Mouse (Mus musculus) R1 (cell line): Measurements from ENCODE around the gene Ust.

Source experiments
- DNase-seq: peaks from one replicate; pipeline ENCODE4 v3.0.0-alpha.2; 2018; ENCODE audit warnings: low read depth, low spot score

Ust gene

DNA sequence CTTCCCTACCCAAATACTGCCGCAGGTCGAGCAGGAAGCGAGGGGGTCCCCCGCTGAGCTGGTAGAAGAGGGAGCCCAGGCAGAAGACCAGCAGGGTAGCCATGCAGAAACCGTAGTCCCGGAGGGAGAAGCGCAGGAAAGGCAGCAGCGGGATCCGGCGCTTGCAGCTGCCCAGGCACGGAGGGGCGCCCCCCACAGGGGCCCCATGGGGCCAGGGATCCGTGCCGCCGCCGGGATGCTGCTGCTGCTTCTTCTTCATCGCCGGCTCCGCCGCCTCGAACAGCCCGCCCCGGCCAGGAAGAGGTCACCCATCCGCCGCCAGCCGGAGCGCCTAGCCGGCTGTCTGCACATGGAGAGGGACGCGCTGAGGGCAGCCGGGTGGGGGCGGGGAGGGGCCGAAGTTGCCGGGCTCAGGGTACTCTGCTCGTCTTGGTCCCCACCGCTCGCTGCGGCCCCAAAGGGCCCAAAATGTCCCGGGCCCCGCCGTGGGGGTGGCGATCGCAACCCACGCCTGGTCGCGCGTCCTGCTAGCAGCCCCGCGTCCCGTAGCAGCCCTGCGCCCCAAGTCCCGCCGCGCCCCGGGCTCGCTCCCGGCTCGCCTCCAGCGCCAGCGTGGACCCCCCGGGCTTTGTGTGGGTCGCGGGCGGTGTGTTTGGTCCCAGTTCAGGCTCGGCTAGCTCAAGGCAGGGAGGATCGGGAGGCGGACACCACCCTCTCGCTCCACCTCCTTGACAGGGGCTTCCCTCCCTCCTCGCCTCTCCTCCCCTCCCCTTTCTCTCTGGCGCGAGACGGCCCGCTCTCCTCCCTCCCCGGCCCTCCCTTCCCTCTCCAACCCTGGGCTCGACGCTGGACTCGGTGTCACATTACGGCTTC is at the start of gene Ust:
Gene Ust (minus strand): TSS at position 685 of the 873 bp plus-strand sequence.
- DNase-seq = peak; percentile 94

DNA sequence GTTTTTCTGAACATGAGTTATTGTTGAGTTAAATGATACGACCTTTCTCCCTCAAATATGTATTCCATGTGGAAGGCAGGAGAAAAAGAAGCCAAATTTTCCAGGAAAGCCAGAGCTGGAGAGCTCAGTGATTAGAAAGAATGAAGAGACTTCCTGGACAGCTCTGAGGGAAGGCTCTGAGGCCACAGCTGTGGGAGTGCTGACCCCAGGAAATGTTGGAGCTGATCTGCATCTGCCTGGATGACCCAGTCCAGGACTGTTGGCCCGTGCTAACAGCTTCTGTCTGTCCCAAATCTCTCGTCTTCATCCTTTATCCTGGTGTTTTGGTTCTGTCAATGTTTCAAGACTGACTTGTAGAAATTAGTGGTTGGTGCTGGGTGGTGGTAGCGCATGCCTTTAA is 42.7 kb upstream of the Ust start:
- DNase-seq = no peak

GRCm38 (mm10) chr10:8559566-8559965 is 40.9 kb upstream of the Ust start:
- DNase-seq = peak; percentile 91

DNA sequence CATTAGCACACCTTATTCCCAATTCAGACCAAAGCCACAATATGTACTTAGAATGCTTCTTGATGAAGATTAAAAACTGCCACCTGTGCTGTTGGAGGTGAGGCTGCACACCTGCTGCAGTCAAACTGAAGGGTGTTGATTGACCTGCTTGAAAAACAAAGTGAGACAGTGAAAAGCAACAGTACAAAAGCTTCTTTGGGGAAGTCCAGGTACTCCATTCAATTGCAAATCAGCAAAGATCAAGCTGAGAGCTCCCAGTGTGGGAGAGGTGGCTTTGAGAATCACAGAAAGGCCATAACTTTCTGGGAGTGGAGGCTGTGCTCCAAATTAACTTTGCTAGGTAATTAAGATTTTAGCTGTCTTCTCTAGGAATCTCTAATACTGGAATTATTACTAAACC is 33.6 kb upstream of the Ust start:
- peak; percentile 91 for DNase-seq

- DNase-seq = peak; percentile 84
Observed at GRCm38 (mm10) chr10:8551601-8552000, 33.0 kb upstream of the Ust start.

DNA sequence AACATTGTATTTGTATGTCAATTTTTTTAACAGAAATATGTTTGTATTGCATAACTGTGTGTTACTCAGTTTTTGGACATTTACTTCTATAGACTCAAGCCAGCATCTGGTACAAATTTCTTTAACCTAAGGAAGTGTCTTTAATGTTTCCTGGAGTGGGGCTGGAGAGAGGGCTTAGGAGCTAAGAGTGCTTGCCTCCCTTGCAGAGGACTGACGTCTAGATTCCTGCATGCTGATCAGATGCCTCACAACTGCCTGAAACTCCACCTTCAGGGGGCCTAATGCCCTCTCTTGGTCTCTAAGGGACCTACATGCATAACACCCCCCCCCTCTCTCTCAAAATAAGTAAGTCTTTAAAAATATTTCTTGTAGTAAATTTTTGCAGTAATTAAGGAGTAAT is 22.9 kb upstream of the Ust start:
- no peak for DNase-seq

DNA sequence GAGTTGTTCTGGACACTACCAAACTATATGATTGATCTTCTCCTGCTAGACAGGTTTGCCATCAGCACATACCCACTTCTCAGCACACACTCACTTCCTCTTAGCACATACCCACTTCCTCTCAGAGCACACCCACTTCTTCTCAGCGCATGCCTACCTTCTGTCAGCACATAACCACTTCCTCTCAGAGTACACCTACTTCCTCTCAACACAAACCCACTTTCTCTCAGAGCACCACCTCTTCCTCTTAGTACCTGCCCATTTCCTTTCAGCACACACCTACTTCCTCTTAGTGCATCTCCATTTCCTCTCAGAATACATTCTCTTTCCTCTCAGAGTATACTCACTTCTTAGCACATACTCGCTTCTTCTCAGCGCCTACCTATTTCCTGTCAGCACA is 16.8 kb upstream of the Ust start:
- no peak for DNase-seq

GRCm38 (mm10) chr10:8531651-8532050 is 13.0 kb upstream of the Ust start:
- DNase-seq = no peak

- no peak for DNase-seq
Observed at GRCm38 (mm10) chr10:8530505-8531051, 12.0 kb upstream of the Ust start.

DNA sequence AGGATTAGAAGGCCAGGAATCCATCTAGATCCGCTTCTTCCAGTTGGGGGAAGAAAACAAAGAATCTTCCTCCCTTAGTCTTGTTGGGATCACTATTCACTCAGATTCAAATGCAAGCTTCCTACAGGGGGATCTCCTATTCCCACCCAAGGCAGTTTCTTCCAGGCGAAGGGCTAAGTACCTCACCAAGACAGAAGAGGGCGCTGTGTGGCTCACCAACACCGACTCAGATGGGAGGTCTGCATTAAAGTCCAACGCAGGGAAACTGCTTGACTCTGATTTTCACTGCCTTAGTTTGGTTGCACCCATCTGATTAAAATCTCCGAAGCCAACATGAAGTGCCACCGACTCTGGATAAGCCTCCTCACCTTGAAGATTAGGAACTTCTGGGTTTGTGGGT is 10.5 kb upstream of the Ust start:
- peak; percentile 85 for DNase-seq

- no peak for DNase-seq
Observed at GRCm38 (mm10) chr10:8525354-8525753, 6.7 kb upstream of the Ust start.

- DNase-seq = no peak
Observed at GRCm38 (mm10) chr10:8521536-8521935, 2.9 kb upstream of the Ust start.

DNA sequence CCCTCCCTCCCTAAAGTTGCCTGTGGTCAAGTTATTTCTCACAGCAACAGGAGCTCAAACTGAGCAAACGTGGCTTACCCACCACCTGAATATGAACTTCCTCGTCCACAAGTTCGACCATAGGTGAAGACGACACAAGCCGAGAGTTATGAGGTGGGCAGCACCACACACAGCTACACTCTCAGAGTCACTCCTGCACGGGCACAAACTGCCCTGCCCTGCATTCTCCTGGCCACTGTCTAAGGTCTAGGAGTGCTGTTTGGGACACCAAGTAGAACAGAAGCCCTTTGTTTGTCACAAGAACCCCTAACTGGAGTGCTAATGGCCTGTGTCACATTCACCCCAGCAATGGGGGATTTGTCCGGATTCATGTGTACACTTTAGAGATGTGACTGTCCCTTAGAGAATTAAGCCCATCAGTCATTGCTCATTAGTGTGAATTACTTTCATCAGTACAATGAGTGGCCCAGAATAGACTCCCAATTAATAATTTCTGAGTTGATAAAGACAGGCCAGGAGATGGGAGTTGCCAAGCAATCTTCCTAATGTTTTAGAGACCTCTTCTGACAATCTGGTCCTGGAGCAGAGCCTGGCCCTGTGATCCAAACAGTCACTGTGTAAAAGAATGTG is 2.3 kb upstream of the Ust start:
- no peak for DNase-seq

DNA sequence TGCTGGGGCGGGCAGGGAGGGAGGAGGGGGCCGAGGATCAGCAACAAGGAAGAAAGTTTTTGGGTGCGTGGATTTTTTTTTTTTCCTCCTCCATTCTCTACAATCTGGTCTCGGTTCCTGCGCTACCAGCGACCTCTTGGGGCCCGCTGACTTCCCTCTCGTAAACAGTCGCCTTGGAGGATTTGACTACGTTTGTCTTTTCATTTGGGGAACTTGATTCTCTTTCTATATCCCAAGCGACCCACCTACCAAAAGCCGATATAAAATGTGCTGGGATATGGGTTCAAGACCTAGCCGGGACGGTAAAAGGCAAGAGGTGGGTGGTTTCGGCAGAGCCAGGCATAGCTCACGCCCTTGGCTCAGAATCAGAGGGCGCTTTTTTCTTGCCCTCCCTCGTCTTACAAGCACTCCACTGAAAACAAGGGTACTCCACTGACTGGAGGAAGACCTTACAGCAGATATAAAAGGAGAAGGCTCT is 428 bp upstream of the Ust start:
- no peak for DNase-seq

DNA sequence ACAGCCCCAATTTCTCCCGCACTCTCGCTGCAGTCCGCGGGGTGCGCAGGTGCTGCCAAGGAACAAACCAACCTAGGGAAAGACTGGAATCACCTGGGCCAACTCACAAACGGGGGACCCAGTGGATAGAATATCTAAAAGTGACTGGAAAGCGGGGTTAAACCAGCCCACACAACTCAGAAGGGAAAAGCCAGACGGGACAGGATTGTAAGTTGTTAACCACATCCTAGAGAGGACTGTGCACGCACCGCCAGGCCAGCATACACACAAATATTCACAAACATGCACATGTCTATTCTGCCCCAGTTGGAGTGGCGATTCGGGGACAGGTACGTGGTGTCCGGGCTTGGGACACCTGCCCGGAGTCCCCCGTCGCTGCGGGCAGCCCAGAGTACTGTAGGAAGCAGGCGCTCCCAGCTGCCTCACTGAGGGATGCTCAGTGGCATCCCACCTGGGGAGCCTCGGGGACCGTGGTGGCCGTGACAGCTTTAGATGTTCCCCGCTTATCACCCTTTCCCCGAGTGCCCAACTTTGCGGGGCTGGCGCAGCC is 959 bp downstream of the Ust start:
- DNase-seq = peak; percentile 61

DNA sequence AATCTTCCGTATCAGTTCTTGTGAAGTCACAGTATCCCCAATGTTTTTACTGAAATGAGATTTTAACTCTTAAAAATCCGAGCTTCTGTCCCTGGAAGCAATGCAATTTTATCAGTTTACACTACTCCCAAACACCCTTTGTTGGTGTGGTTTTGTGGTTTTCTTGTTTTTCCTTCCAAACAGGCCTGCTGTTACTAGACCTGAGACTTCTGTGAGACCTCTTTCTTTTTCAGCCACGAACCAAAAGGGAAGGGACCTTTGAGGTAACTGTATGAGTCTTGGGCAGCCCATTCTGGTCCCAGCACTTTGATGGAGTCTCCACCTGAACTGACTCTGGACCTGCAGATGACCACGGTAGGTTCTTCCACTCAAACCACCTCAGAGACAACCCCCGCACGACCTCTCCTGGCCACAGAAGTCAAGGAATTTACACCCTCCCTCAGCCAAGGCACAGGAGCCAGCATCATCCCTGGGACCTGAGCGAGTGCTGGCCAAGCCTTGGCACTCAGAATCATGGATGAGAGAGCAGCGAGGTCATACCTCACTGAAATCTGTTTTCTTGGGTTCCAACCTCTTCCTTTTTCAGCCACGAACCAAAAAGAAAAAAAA is 1.6 kb downstream of the Ust start:
- peak; percentile 33 for DNase-seq

- DNase-seq = no peak
Observed at GRCm38 (mm10) chr10:8513690-8514089, 4.9 kb downstream of the Ust start.

DNA sequence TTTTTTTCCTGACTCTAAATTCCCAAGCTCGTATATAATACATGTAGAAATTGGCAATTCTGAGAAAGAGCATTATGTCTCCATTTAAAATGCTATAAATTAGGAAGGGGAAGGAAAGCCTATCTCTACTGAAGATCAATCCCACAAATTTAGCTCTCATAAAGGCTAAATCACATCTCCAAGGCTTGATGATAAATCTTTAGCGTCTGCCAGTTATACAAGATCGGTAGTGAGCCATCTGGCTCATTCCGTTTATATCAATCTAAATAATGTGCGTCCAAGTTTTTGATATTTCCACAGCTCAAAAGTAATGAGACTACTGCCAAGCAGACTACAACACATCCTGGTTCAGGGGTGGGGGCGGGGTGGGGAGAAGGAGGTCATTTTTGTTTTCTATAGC is 6.4 kb downstream of the Ust start:
- DNase-seq = no peak

DNA sequence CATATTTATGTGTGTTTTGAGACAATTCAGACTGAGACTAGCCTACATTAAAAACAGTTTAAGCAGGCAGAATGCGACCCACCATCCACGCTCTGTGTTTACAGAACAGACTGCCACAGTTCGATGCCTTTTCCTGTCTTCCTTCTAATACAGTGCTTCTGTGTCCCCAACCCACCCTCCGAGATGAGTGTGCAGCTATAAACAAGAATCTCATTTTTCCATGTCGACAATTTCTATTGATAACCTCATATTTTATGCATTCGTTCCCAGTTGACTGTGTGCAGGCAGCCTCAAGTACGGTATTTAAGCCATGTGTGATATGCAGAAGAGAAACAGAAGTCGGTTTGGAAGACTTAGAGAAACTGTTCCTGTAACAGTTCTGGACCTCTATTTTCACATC is 6.9 kb downstream of the Ust start:
- no peak for DNase-seq

- DNase-seq = no peak
Observed at GRCm38 (mm10) chr10:8506247-8506573, 12.4 kb downstream of the Ust start.

- no peak for DNase-seq
Observed at GRCm38 (mm10) chr10:8505346-8506246, 13.0 kb downstream of the Ust start.
